In genomic region chr14:8317194-8318097, GRCm38 (mm10) we compare ENCODE assay signal across 9 mouse cellular contexts. TPM values are rescaled to one million over a fixed set of nuclear protein-coding genes. Genes with fewer than 3 reads are reported as not detected.
DNase-seq lines count a peak whose midpoint lies in the region; ATAC-seq and TF ChIP-seq lines count a peak whose summit lies in the region.
"Had no signal": no experiment of that assay in that cellular context is flagged by ENCODE, and none has a peak within 500 bp of the region (broad histone marks: within the 10 kb centered on the region; RNA-seq: fewer than 3 reads in every experiment).

TSS of gene Fam107a (minus strand) at chr14:8318023.

- no peak for TF ChIP-seq EP300 in liver, postnatal 0 days (IDR thresholded peaks at IDR 0.05; ENCODE audit: low read depth)

- no peak for DNase-seq in heart, adult 11 months
- no peak for DNase-seq in embryonic facial prominence, embryonic 11.5 days (ENCODE audit: low spot score)
- DNase-seq in hindbrain, postnatal 0 days (ENCODE audit: low spot score) = no peak
- no peak for DNase-seq in liver, postnatal 0 days
- DNase-seq in adrenal gland, adult (ENCODE audit: inconsistent age in 2 of 2, low spot score in 1 of 2) = no peak
- no peak for DNase-seq in urinary bladder, postnatal 10 days (ENCODE audit: low spot score)
- no peak for DNase-seq in adrenal gland, adult 18-20 months (ENCODE audit: low spot score in 2 of 2)

- peaks cover 49% of the 10 kb centered on the region for H3K27me3 ChIP-seq in heart, embryonic 13.5 days (replicated peaks)
- H3K27me3 ChIP-seq in embryonic facial prominence, embryonic 11.5 days (ENCODE audit: control insufficient read depth, insufficient read depth, low read length) = peaks cover 7% of the 10 kb centered on the region
- peaks cover 16% of the 10 kb centered on the region; the same call in 1 of the 2 replicates for H3K27me3 ChIP-seq in hindbrain, postnatal 0 days (ENCODE audit: insufficient read depth, low read length)
- H3K27me3 ChIP-seq in liver, postnatal 0 days (ENCODE audit: insufficient read depth, low read length) = peaks cover 31% of the 10 kb centered on the region

- peaks cover 22% of the 10 kb centered on the region for H3K4me1 ChIP-seq in heart, embryonic 13.5 days
- no peaks in the 10 kb centered on the region; the same call in 1 of the 2 replicates for H3K4me1 ChIP-seq in embryonic facial prominence, embryonic 11.5 days (ENCODE audit: control insufficient read depth, insufficient read depth, low read length)
- H3K4me1 ChIP-seq in hindbrain, postnatal 0 days (ENCODE audit: insufficient read depth, low read length) = no peaks in the 10 kb centered on the region
- H3K4me1 ChIP-seq in liver, postnatal 0 days (ENCODE audit: insufficient read depth) = no peaks in the 10 kb centered on the region

- H3K27ac ChIP-seq in heart, embryonic 13.5 days (replicated peaks) = no peak within 1 kb of the TSS
- H3K27ac ChIP-seq in embryonic facial prominence, embryonic 11.5 days (replicated peaks; ENCODE audit: low read depth, low read length) = no peak within 1 kb of the TSS
- no peak within 1 kb of the TSS for H3K27ac ChIP-seq in hindbrain, postnatal 0 days
- H3K27ac ChIP-seq in liver, postnatal 0 days (ENCODE audit: low read depth) = no peak within 1 kb of the TSS

- peak within 1 kb of the TSS; percentile 73 for H3K4me2 ChIP-seq in heart, embryonic 13.5 days
- H3K4me2 ChIP-seq in embryonic facial prominence, embryonic 11.5 days (ENCODE audit: low read depth, low read length) = peak within 1 kb of the TSS; percentile 29
- peak within 1 kb of the TSS; percentile 44 for H3K4me2 ChIP-seq in hindbrain, postnatal 0 days (ENCODE audit: low read depth, low read length)
- H3K4me2 ChIP-seq in liver, postnatal 0 days (ENCODE audit: low read depth, low read length) = peak within 1 kb of the TSS; percentile 36

- no peak for TF ChIP-seq CTCF in hindbrain, postnatal 0 days (IDR thresholded peaks at IDR 0.05; ENCODE audit: low read depth)
- TF ChIP-seq CTCF in liver, postnatal 0 days (IDR thresholded peaks at IDR 0.05; ENCODE audit: low read depth) = no peak

- H3K36me3 ChIP-seq in heart, embryonic 13.5 days = no peaks in the 10 kb centered on the region
- H3K36me3 ChIP-seq in embryonic facial prominence, embryonic 11.5 days (replicated peaks; ENCODE audit: control insufficient read depth, insufficient read depth, low read depth, low read length) = no peaks in the 10 kb centered on the region
- no peaks in the 10 kb centered on the region for H3K36me3 ChIP-seq in hindbrain, postnatal 0 days (ENCODE audit: insufficient read depth, low read length)
- no peaks in the 10 kb centered on the region for H3K36me3 ChIP-seq in liver, postnatal 0 days (replicated peaks; ENCODE audit: insufficient read depth, low read length)

- no peak for ATAC-seq in heart, embryonic 13.5 days (ENCODE audit: extremely low read depth, insufficient number of reproducible peaks, low FRiP score, low TSS enrichment)
- peak; percentile 74 for ATAC-seq in embryonic facial prominence, embryonic 11.5 days (replicated peaks; ENCODE audit: insufficient number of reproducible peaks, low FRiP score, low TSS enrichment, low read depth)
- ATAC-seq in hindbrain, postnatal 0 days = peak; percentile 61
- no peak for ATAC-seq in liver, postnatal 0 days

- H3K9ac ChIP-seq in heart, embryonic 13.5 days = peak within 1 kb of the TSS; percentile 66
- peak within 1 kb of the TSS; percentile 5; the same call in 1 of the 2 replicates for H3K9ac ChIP-seq in embryonic facial prominence, embryonic 11.5 days (replicated peaks; ENCODE audit: low read length)
- H3K9ac ChIP-seq in hindbrain, postnatal 0 days (replicated peaks; ENCODE audit: low read length) = no peak within 1 kb of the TSS
- no peak within 1 kb of the TSS for H3K9ac ChIP-seq in liver, postnatal 0 days (replicated peaks)

- H3K4me3 ChIP-seq in heart, embryonic 13.5 days = peak within 1 kb of the TSS; percentile 48
- peak within 1 kb of the TSS; percentile 22 for H3K4me3 ChIP-seq in embryonic facial prominence, embryonic 11.5 days (ENCODE audit: low read depth, low read length)
- peak within 1 kb of the TSS; percentile 20 for H3K4me3 ChIP-seq in hindbrain, postnatal 0 days (ENCODE audit: low read length)
- H3K4me3 ChIP-seq in liver, postnatal 0 days (ENCODE audit: low read depth, low read length) = no peak within 1 kb of the TSS

- H3K9me3 ChIP-seq in heart, embryonic 13.5 days = no peaks in the 10 kb centered on the region
- H3K9me3 ChIP-seq in embryonic facial prominence, embryonic 11.5 days (replicated peaks; ENCODE audit: control insufficient read depth, low read length) = no peaks in the 10 kb centered on the region
- no peaks in the 10 kb centered on the region for H3K9me3 ChIP-seq in hindbrain, postnatal 0 days (ENCODE audit: low read length)
- H3K9me3 ChIP-seq in liver, postnatal 0 days (ENCODE audit: low read length) = no peaks in the 10 kb centered on the region

- 9% methylated on average over 41 of the region's 41 CpGs for WGBS in heart, embryonic 13.5 days
- 11% methylated on average over 40 of the region's 41 CpGs for WGBS in embryonic facial prominence, embryonic 11.5 days
- WGBS in hindbrain, postnatal 0 days = 12% methylated on average over 41 of the region's 41 CpGs
- WGBS in liver, postnatal 0 days (ENCODE audit: insufficient replicate concordance) = 12% methylated on average over 35 of the region's 41 CpGs

RNA-seq across cellular contexts. Expression of gene Fam107a, which starts in this region (rescaled TPM):
- polyA plus RNA-seq in heart, embryonic 13.5 days (2015; fragmentation: Nextera tagmentation; extraction: Ambion mirVana) = 0.23 and 0.38 TPM in 2 replicates
- polyA plus RNA-seq in embryonic facial prominence, embryonic 11.5 days (2014; fragmentation: Nextera tagmentation; extraction: Ambion mirVana) = 0.39 and 1.1 TPM in 2 replicates
- total RNA-seq in hindbrain, postnatal 0 days (2014; rRNA removed) = 8.8 and 11.4 TPM in 2 replicates
- 0.80 and 0.83 TPM in 2 replicates for polyA plus RNA-seq in hindbrain, postnatal 0 days (2015; fragmentation: Nextera tagmentation; extraction: Ambion mirVana)
- polyA plus RNA-seq in liver, postnatal 0 days (2015; fragmentation: Nextera tagmentation; extraction: Ambion mirVana) = not detected in 2 replicates
- total RNA-seq in adrenal gland, adult 18-20 months (2021) = 1 to 10 TPM; 7.4 to 8.0 TPM
- total RNA-seq: MEL had no signal

Comparison
In these comparisons a context has a peak if more than half of its experiments do, and no peak if none do; other contexts are left out.
1. ATAC-seq: peak in embryonic facial prominence, embryonic 11.5 days (single experiment) and hindbrain, postnatal 0 days (single experiment); none in heart, embryonic 13.5 days (single experiment) and liver, postnatal 0 days (single experiment).
2. H3K9ac ChIP-seq: peak in heart, embryonic 13.5 days (single experiment) and embryonic facial prominence, embryonic 11.5 days (single experiment); none in hindbrain, postnatal 0 days (single experiment) and liver, postnatal 0 days (single experiment).
3. Peak in every context shown above with its lines, with median percentiles within 50 percentile points of each other: H3K4me2 ChIP-seq.